Mouse (Mus musculus): ENCODE results near the gene Inpp1.

Inpp1 gene

DNA sequence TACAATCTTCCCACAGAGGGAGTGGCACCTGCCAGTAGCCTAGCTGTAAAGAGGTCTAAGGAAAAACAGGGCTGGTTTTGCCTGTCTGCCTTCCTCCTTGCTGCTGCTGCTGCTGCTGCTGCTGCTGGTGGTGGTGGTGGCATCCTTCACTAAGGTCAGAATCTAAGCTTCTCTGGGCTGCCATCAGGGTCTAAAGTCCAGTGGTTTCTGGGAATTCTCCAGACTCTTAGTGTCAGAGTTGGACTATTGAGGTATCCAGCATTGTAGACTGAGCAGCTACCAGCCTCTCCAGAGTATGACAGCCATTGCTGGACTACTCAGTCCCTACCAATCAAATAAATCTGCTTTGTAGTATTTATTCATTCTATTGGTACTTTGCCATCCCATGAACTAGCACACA lies 24.8 kb downstream of the Inpp1 start:
- no peak for DNase-seq (ENCODE audit: low spot score)

DNA sequence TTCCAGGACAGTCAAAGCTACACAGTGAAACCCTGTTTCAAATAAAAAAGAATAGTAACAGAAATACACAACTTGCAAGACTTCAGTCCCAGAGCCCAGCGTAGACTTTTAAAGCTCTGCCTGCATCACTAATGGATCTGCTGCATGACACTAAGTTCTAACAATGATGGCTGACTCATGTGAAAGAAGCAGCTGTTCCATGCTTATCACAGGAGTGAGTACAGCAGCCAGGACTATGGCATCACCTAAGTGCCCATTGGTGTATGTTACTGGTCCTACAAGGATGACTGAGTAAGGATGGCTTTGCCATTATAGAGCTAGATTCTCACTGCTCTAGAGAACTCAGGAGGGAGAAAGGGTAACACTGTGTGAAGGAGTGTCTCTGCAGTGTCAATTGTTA lies 30.2 kb downstream of the Inpp1 start:
- no peak for DNase-seq (ENCODE audit: low spot score)

DNA sequence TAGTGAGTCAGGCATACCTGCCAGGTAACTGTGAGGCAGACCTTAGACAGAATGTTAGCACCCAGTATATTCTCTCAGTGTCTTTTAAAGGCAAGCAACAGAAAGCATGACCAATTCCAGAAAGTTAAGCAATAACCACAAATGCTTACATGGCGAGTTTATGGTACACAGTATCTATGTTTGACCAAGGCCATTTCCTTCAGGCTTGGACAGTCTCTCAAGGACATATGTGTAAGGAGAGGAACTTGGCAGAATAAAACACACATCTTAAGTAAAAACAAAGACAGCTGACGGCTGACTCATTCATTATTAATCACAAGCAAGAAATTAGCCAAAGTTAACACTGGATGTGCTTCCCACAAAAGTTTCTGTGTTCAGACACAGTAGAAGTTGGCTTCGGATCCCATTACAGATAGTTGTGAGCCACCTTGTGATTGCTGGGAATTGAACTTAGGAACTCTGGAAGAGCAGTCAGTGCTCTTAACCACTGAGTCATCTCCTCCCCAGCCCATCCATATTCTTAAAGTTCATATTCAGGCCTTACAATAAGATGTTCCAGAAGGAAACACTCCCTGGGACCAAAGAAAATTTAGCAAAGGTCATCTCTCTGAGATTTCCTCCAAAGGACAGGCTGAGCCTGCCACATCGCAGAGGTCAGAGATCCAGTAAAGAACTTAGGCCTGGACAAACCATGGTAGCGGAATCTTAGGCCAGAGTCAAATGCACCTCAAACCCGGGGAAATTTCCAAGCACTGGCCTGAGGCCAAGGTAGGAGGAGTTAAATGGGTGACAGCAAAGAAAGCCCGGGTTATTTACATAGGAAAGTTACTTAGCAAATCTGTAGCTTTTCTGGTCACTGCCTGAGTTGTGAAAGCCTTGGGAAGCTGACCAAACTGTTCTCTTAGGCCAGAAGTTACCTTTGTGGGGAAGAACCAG lies 52.0 kb downstream of the Inpp1 start:
- DNase-seq (ENCODE audit: low spot score) = no peak

GRCm38 (mm10) chr1:52763894-52764809 lies 53.3 kb downstream of the Inpp1 start:
- DNase-seq (ENCODE audit: low spot score) = no peak

GRCm38 (mm10) chr1:52758174-52758573 lies 59.3 kb downstream of the Inpp1 start:
- no peak for DNase-seq (ENCODE audit: low spot score)

- DNase-seq (ENCODE audit: low spot score) = no peak
These were observed 63.2 kb downstream of the Inpp1 start for GRCm38 (mm10) chr1:52754331-52754730.

DNA sequence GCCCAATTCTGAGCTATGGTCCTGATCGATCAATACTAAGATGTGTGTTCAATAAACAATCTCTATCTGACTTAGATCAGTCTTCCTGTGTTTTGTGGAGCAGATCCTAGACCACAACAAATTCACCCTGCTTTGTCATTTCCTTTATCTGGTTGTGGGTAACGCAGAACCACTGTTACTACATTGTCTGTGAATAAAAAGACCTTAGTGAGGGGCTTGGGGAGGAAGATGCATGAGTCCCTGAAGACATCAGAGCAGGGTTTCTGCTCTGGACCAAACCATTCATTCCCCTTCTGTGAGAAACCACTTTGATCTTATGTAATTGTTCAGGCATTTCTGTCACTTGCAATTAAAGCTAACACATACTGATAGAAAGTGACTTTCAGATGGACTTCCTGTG lies 63.7 kb downstream of the Inpp1 start:
- DNase-seq (ENCODE audit: low spot score) = no peak

- DNase-seq (ENCODE audit: low spot score) = no peak
These were observed 64.8 kb downstream of the Inpp1 start for GRCm38 (mm10) chr1:52752706-52753105.

DNA sequence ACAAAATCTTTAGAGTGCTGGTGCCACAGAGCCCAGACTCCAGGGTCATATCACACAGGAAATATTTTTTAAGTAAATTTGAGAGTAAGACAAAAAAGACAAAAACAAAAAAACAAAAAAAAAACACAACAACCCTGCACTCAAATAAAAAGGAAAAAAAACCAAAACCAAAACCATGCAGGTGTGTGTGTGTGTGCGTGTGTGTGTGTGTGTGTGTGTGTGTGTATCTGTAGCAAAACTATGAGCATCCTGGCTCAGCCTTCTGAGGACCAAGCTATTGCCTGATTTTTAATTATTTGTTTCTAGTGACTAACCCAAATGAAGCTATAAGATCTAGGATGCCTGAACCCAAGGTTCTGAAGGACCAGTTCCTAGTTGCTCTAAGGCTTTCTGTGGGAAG lies 65.9 kb downstream of the Inpp1 start:
- DNase-seq (ENCODE audit: low spot score) = no peak

DNA sequence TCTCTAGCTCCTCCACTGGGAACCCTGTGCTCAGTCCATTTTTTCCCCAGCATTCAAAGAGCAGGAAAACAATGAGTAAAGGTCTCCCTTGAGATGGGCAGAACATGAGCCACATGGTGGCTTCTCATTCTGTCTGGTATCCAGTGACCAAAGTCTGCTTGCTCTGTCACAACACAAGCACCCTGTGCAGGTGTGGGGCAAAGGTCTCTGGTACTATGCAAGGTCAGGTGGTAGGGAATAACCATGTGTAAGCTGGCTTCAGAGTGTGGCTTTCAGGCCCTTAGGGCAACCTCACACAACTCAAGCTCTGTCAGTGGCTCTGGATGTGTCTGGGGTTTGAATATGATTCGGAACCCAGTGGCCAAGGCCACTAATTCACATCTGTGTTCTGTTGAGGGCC lies 67.5 kb downstream of the Inpp1 start:
- no peak for DNase-seq (ENCODE audit: low spot score)

DNA sequence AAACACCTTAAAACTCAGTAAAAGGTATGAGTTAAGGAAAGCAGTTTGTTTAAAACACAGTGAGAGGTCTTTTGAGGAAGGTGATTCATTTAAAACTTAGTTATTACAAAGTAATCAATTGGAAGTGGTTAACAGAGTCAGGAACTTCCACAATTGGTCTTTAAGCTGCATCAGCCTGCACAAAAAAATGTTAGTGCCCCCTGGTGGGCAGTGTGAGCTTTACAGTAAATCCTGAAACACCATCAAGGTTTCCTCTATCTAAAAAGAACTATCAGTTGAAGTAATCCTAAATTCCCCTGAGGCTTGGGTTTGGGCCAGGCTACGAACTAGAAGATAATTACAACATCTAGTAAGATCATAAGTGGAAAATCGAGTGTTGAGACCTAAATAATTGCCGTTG lies 69.2 kb downstream of the Inpp1 start:
- peak; percentile 70 for DNase-seq (ENCODE audit: low spot score)

- DNase-seq (ENCODE audit: low spot score) = no peak
These were observed 74.9 kb downstream of the Inpp1 start for GRCm38 (mm10) chr1:52742567-52742966.
